Mouse (Mus musculus) stomach, embryonic 14.5 days (tissue): ENCODE data around the gene Zfp764. TPM values are rescaled to one million over a fixed set of nuclear protein-coding genes. Genes with fewer than 3 reads are reported as not detected.
"Not testable (repeated sequence)": the region's sequence is repeated elsewhere in the genome, so short reads cannot be mapped to it uniquely, and the experiment has no call there.

ENCODE experiments used
- ATAC-seq: fragments of 200-750 bp; cut with Nextera tagmentation; 2 replicates; pipeline ENCODE4 v1.8.0; 2017; ENCODE audit warnings: low read depth, moderate TSS enrichment; ENCODE audit not compliant: insufficient number of reproducible peaks, insufficient read depth, low FRiP score
- H3K27ac ChIP-seq: fragments of 300-500 bp; sonication (generic); 2 replicates; pipeline ENCODE4 v1.5.1; 2014; ENCODE audit warnings: mild to moderate bottlenecking, low read length, moderate library complexity, mixed read lengths
- H3K27me3 ChIP-seq: fragments of 300-500 bp; sonication (generic); 2 replicates; pipeline ENCODE4 v1.6.1; 2014; ENCODE audit warnings: low read length, control low read depth, mixed read lengths; ENCODE audit not compliant: control insufficient read depth, insufficient read depth
- H3K36me3 ChIP-seq: fragments of 300-500 bp; sonication (generic); 2 replicates; pipeline ENCODE4 v1.6.1; 2014; ENCODE audit warnings: mild to moderate bottlenecking, control low read depth, low read length, moderate library complexity, mixed read lengths; ENCODE audit not compliant: control insufficient read depth, insufficient read depth
- H3K4me1 ChIP-seq: fragments of 300-500 bp; sonication (generic); 2 replicates; pipeline ENCODE4 v1.6.1; 2014; ENCODE audit warnings: low read length, control low read depth, mixed read lengths; ENCODE audit not compliant: control insufficient read depth, insufficient read depth
- H3K4me2 ChIP-seq: fragments of 300-500 bp; sonication (generic); replicated peaks from 2 replicates; pipeline ENCODE4 v1.6.1; 2014; ENCODE audit warnings: low read depth, low read length, control low read depth
- H3K4me3 ChIP-seq: fragments of 300-500 bp; sonication (generic); 2 replicates; pipeline ENCODE4 v1.5.1; 2014; ENCODE audit warnings: low read depth, low read length, control low read depth
- H3K9ac ChIP-seq: fragments of 300-500 bp; sonication (generic); replicated peaks from 2 replicates; pipeline ENCODE4 v1.6.1; 2014; ENCODE audit warnings: low read depth, mild to moderate bottlenecking, control low read depth, low read length, moderate library complexity, mixed read lengths
- H3K9me3 ChIP-seq: fragments of 300-500 bp; sonication (generic); 2 replicates; pipeline ENCODE4 v1.6.1; 2016; ENCODE audit warnings: low read depth, low read length, control low read depth; ENCODE audit not compliant: control insufficient read depth
- WGBS: fragments of 180-500 bp; shearing (Covaris S2); extraction: QIAGEN DNeasy Blood & Tissue Kit; methylation state at CpG from one replicate; pipeline ENCODE4 v1.1.7; 2014; 5-methylcytosine and 5-hydroxymethylcytosine counted together
- polyA plus RNA-seq: library from polyadenylated mRNA; unstranded; fragments of >200 nt; fragmentation: Nextera tagmentation; extraction: Ambion mirVana; gene quantifications from 2 replicates; pipeline ENCODE4 v1.2.1, GENCODE M21; 2014

The Zfp764 gene
- polyA plus RNA-seq, 1 experiment from 2014 or later: 12.0 TPM

- no peak for ATAC-seq
- Histone ChIP-seq H3K9ac (no peak overlapping the region), H3K4me2 (no peak overlapping the region), H3K9me3 (no peaks in the 10 kb centered on the region), H3K4me3 (no peak overlapping the region), H3K27me3 (no peaks in the 10 kb centered on the region), H3K27ac (no peak overlapping the region), H3K36me3 (no peaks in the 10 kb centered on the region), H3K4me1 (peaks cover 5% of the 10 kb centered on the region; the same call in 1 of the 2 replicates)
- WGBS: 65% methylated on average over 3 of the region's 3 CpGs
Observed at GRCm38 (mm10) chr7:127426354-127426753, 19.7 kb upstream of the Zfp764 start.

DNA sequence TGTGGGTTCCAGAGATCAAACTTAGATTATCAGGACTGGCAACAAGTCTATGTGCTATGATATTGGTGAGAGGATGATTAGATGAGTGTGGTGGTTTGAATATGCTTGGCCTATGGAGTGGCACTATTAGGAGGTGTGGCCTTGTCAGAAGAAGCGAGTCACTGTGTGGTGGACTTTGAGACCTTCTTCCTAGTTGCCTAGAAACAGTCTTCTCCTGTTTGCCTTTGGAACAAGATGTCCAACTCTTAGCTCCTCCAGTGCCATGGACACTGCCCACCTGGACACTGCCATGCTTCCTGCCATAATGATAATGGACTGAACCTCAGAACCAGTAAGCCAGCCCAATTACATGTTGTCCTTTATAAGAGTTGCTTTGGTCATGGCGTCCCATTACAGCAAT lies 19.3 kb upstream of the Zfp764 start:
- Histone ChIP-seq H3K27ac (no peak overlapping the region), H3K27me3 (no peaks in the 10 kb centered on the region), H3K4me3 (no peak overlapping the region), H3K9me3 (no peaks in the 10 kb centered on the region), H3K4me2 (no peak overlapping the region), H3K4me1 (peaks cover 9% of the 10 kb centered on the region; the same call in 1 of the 2 replicates), H3K9ac (no peak overlapping the region), H3K36me3 (no peaks in the 10 kb centered on the region)
- no peak for ATAC-seq
- 84% methylated on average over 2 of the region's 2 CpGs for WGBS

GRCm38 (mm10) chr7:127425291-127425690 lies 18.7 kb upstream of the Zfp764 start:
- no peak overlapping the region for H3K4me3 ChIP-seq
- no peaks in the 10 kb centered on the region for H3K27me3 ChIP-seq
- ATAC-seq: no peak
- no peaks in the 10 kb centered on the region for H3K36me3 ChIP-seq
- WGBS: 89% methylated on average over 3 of the region's 3 CpGs
- peaks cover 9% of the 10 kb centered on the region; the same call in 1 of the 2 replicates for H3K4me1 ChIP-seq
- H3K27ac ChIP-seq: no peak overlapping the region
- no peaks in the 10 kb centered on the region for H3K9me3 ChIP-seq
- H3K4me2 ChIP-seq: no peak overlapping the region
- H3K9ac ChIP-seq: no peak overlapping the region

- H3K9me3 ChIP-seq: no peaks in the 10 kb centered on the region
- no peaks in the 10 kb centered on the region for H3K36me3 ChIP-seq
- whole genome bisulfite sequencing: 2% methylated on average over 15 of the region's 15 CpGs
- peak overlapping the region; percentile 97 for H3K4me2 ChIP-seq
- no peaks in the 10 kb centered on the region for H3K27me3 ChIP-seq
- ATAC-seq: peak; percentile 43; the same call in 1 of the 2 replicates
- H3K27ac ChIP-seq: no peak overlapping the region
- peaks cover 9% of the 10 kb centered on the region; the same call in 1 of the 2 replicates for H3K4me1 ChIP-seq
- peak overlapping the region; percentile 82 for H3K4me3 ChIP-seq
- peak overlapping the region; percentile 76; the same call in 1 of the 2 replicates for H3K9ac ChIP-seq
Observed at GRCm38 (mm10) chr7:127422247-127422646, 15.6 kb upstream of the Zfp764 start.

- no peaks in the 10 kb centered on the region for H3K9me3 ChIP-seq
- peaks cover 9% of the 10 kb centered on the region; the same call in 1 of the 2 replicates for H3K4me1 ChIP-seq
- peak within 1 kb of the TSS; percentile 97 for H3K4me2 ChIP-seq
- H3K36me3 ChIP-seq: no peaks in the 10 kb centered on the region
- no peaks in the 10 kb centered on the region for H3K27me3 ChIP-seq
- ATAC-seq: peak; percentile 94
- WGBS: 1% methylated on average over 48 of the region's 48 CpGs
- H3K4me3 ChIP-seq: peak within 1 kb of the TSS; percentile 82
- H3K9ac ChIP-seq: peak within 1 kb of the TSS; percentile 76
- peak within 1 kb of the TSS; percentile 55; the same call in 1 of the 2 replicates for H3K27ac ChIP-seq
Observed at GRCm38 (mm10) chr7:127421388-127422191, 15.0 kb upstream of the Zfp764 start, which contains the start of gene Zfp688. Gene Zfp688 (minus strand): TSS chr7:127422068.

DNA sequence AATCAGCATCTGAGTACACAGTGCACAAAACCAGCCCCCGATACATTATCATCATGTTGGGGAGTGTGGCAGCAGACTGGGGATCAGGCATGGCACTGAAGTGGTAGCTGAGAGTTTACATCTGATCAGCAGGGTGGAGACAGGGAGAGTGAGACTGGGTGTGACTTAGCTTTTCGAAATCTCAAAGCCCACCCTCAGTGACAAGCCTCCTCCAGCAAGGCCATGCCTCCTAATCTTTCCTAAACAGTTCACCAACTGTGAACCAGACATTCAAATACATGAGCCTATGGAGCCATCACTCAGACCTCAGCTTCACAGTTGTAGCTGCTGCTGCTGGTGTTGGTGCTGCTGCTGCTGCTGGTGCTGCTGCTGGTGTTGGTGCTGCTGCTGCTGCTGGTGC lies 4.8 kb upstream of the Zfp764 start:
- no peaks in the 10 kb centered on the region for H3K27me3 ChIP-seq
- H3K9ac ChIP-seq: no peak overlapping the region
- no peaks in the 10 kb centered on the region for H3K9me3 ChIP-seq
- no peak overlapping the region for H3K4me3 ChIP-seq
- ATAC-seq: no peak
- 72% methylated on average over 2 of the region's 2 CpGs for WGBS
- H3K27ac ChIP-seq: no peak overlapping the region
- no peaks in the 10 kb centered on the region for H3K4me1 ChIP-seq
- H3K36me3 ChIP-seq: no peaks in the 10 kb centered on the region
- no peak overlapping the region for H3K4me2 ChIP-seq

DNA sequence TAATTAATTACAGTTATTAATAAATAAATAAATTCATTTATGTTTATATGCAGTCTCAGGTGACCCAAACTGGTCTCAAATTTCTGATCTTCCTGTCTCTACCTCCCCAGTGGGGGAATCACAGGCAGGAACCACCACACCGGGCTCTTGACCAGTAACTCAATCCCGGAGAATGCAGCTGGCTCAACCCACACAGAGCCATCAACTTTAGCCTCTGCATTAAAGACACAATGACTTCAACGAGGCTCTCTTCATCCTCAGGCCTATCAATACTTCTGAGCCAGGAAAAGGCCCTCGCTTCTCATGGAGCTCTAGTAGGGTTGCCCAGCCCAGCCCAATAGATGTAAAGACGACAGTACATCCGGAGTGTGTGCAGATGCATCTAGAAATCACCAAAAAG lies 2.5 kb downstream of the Zfp764 start:
- ATAC-seq: not testable (repeated sequence)

GRCm38 (mm10) chr7:127402980-127403379 lies 3.6 kb downstream of the Zfp764 start:
- no peaks in the 10 kb centered on the region for H3K36me3 ChIP-seq
- H3K9ac ChIP-seq: no peak overlapping the region
- no peaks in the 10 kb centered on the region for H3K9me3 ChIP-seq
- no peak overlapping the region for H3K4me3 ChIP-seq
- WGBS: 42% methylated on average over 2 of the region's 2 CpGs
- no peak for ATAC-seq
- H3K4me2 ChIP-seq: no peak overlapping the region
- no peak overlapping the region for H3K27ac ChIP-seq
- no peaks in the 10 kb centered on the region for H3K27me3 ChIP-seq
- H3K4me1 ChIP-seq: no peaks in the 10 kb centered on the region

More for the DNA sequence above, 2.5 kb downstream of the Zfp764 start:
- H3K36me3 ChIP-seq, H3K4me2 ChIP-seq, H3K4me1 ChIP-seq, H3K9me3 ChIP-seq, H3K27me3 ChIP-seq, H3K27ac ChIP-seq, H3K4me3 ChIP-seq, H3K9ac ChIP-seq: not testable (repeated sequence)
- WGBS: 96% methylated on average over 6 of the region's 6 CpGs
